Mouse (Mus musculus) stomach, embryonic 15.5 days (tissue): ENCODE measurements around the gene Zbtb49. TPM values are rescaled to one million over a fixed set of nuclear protein-coding genes. Genes with fewer than 3 reads are reported as not detected.

ENCODE experiments used
- ATAC-seq: fragments of 200-750 bp; cut with Nextera tagmentation; 2 replicates; pipeline ENCODE4 v1.8.0; 2017; ENCODE audit warnings: low read depth, moderate number of reproducible peaks, moderate TSS enrichment; ENCODE audit not compliant: insufficient read depth, low FRiP score
- H3K27ac ChIP-seq: fragments of 300-500 bp; sonication (generic); 2 replicates; pipeline ENCODE4 v1.5.1; 2015; ENCODE audit warnings: mild to moderate bottlenecking, inconsistent platforms
- H3K27me3 ChIP-seq: fragments of 300-500 bp; sonication (generic); replicated peaks from 2 replicates; pipeline ENCODE4 v1.6.1; 2015; ENCODE audit warnings: inconsistent platforms
- H3K36me3 ChIP-seq: fragments of 300-500 bp; sonication (generic); 2 replicates; pipeline ENCODE4 v1.6.1; 2015; ENCODE audit warnings: inconsistent platforms
- H3K4me1 ChIP-seq: fragments of 300-500 bp; sonication (generic); 2 replicates; pipeline ENCODE4 v1.6.1; 2015; ENCODE audit warnings: inconsistent platforms
- H3K4me2 ChIP-seq: fragments of 300-500 bp; sonication (generic); 2 replicates; pipeline ENCODE4 v1.6.1; 2015; ENCODE audit warnings: mild to moderate bottlenecking, inconsistent platforms
- H3K4me3 ChIP-seq: fragments of 300-500 bp; sonication (generic); replicated peaks from 2 replicates; pipeline ENCODE4 v1.5.1; 2015; ENCODE audit warnings: inconsistent platforms
- H3K9ac ChIP-seq: fragments of 300-500 bp; sonication (generic); 2 replicates; pipeline ENCODE4 v1.6.1; 2015; ENCODE audit warnings: inconsistent platforms
- H3K9me3 ChIP-seq: fragments of 300-500 bp; sonication (generic); 2 replicates; pipeline ENCODE4 v1.6.1; 2016; ENCODE audit warnings: inconsistent platforms
- WGBS: fragments of 180-500 bp; shearing (Covaris S2); methylation state at CpG from one replicate; pipeline ENCODE4 v1.1.7; 2015; 5-methylcytosine and 5-hydroxymethylcytosine counted together
- polyA plus RNA-seq: library from polyadenylated mRNA; unstranded; fragments of >200 nt; fragmentation: Nextera tagmentation; extraction: Ambion mirVana; gene quantifications from 2 replicates; pipeline ENCODE4 v1.2.1, GENCODE M21; 2015

Gene Zbtb49
- polyA plus RNA-seq, 1 experiment from 2014 or later, result 12.0 TPM

DNA sequence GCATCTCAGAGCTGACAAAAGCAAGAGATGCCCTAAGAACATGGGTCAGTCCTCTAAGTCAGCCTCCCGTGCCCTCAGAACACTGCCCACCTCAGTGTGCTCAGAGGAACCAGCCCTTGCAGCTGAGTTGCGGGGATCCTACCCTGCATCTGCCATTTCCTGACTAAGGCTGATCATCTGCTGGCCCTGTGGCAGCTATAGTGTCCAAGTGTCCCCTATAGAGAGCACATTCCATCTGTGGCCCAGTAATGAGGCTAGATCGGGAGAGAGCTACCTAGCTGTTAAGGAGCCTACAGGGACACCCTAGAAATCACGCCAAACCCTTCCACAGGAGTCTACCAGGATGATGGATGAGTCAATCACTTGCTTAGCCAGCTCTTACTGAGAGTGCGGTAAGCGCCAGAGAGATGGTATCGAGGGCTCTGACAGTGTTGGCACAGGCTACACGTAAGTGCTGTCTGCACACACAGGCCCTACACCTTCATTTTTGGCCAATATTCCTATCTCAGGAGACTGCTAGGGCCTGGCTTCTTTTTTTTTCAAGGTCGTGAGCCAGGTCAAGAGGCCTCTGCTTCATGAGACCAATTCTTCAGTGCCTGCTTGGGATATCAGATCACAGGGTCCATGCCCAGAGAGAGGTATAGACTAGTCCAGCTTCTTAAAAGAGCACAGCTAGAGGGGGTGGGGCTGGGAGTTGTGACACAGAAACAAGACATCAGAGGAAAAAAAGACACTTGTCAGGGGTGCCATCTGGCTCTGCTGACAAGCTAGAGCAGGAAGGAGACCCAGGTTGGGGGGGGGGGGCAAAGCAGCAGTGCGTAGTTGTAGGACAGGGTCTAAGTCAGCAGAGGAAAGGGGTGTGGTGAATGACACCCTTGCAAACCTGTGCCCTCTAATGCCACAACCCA is 67.8 kb downstream of the Zbtb49 start:
- H3K36me3 ChIP-seq, result peaks cover 5% of the 10 kb centered on the region; the same call in 1 of the 2 replicates
- 82% methylated on average over 9 of the region's 10 CpGs for WGBS
- no peak overlapping the region for H3K9ac ChIP-seq
- H3K4me3 ChIP-seq, result no peak overlapping the region
- H3K27me3 ChIP-seq, result no peaks in the 10 kb centered on the region
- no peaks in the 10 kb centered on the region for H3K9me3 ChIP-seq
- no peak overlapping the region for H3K27ac ChIP-seq
- no peak overlapping the region for H3K4me2 ChIP-seq
- ATAC-seq, result no peak
- H3K4me1 ChIP-seq, result no peaks in the 10 kb centered on the region

DNA sequence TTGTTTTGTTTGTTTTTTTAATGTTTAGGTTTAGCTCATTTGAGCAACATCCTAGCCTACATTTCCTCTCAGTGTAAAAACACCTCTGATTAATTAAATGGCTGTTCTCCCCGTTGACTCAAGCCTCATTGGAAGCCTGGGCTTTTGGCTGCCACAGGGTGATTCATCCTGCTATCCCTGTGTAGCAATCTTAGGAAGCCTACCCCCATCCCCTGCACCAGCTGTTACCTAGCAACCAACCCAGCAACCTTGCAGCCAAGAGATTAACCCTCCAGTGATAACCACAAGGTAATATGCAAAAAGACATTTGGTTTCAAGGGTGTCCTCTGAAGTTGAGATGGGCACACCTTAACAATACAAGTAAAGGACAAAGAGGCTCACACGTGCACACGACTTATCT is 69.0 kb downstream of the Zbtb49 start:
- H3K9me3 ChIP-seq, result no peaks in the 10 kb centered on the region
- no peaks in the 10 kb centered on the region for H3K4me1 ChIP-seq
- H3K27me3 ChIP-seq, result no peaks in the 10 kb centered on the region
- no peak overlapping the region for H3K27ac ChIP-seq
- H3K4me3 ChIP-seq, result no peak overlapping the region
- WGBS, result 46% methylated on average over 3 of the region's 3 CpGs
- no peak overlapping the region for H3K4me2 ChIP-seq
- ATAC-seq, result no peak
- H3K36me3 ChIP-seq, result peaks cover 5% of the 10 kb centered on the region; the same call in 1 of the 2 replicates
- no peak overlapping the region for H3K9ac ChIP-seq

DNA sequence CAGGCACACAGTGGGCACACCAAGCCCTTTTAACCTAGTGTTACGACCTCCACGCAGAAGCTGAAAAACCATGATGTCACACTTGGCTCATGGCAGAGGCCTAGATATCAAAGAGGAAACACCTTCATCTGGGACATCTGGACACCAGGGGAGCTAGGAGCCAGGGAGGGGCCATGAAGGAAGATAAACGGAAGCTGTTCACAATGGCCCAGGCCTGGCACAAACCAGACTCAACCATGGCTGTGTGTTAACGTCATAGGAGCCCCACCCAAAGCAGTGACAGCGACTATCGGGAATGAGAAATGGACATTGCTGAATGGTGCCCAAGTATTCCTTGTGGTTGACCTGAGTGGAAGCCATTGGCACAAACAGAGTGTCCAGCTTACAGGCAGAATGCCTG is 73.7 kb downstream of the Zbtb49 start:
- WGBS, result 85% methylated on average over 6 of the region's 6 CpGs

GRCm38 (mm10) chr5:38140893-38141292 is 79.4 kb downstream of the Zbtb49 start:
- Histone ChIP-seq H3K9ac (no peak overlapping the region), H3K27me3 (no peaks in the 10 kb centered on the region), H3K36me3 (peaks cover 14% of the 10 kb centered on the region; the same call in 1 of the 2 replicates), H3K9me3 (no peaks in the 10 kb centered on the region), H3K4me1 (no peaks in the 10 kb centered on the region), H3K4me2 (no peak overlapping the region), H3K4me3 (no peak overlapping the region), H3K27ac (no peak overlapping the region)
- 75% methylated on average over 6 of the region's 6 CpGs for WGBS
- ATAC-seq, result no peak

More for the DNA sequence above, 73.7 kb downstream of the Zbtb49 start:
- Histone ChIP-seq H3K27me3 (no peaks in the 10 kb centered on the region), H3K4me1 (no peaks in the 10 kb centered on the region), H3K27ac (no peak overlapping the region), H3K9me3 (no peaks in the 10 kb centered on the region), H3K36me3 (no peaks in the 10 kb centered on the region), H3K9ac (no peak overlapping the region), H3K4me2 (no peak overlapping the region), H3K4me3 (no peak overlapping the region)
- ATAC-seq, result no peak

Other genes with a start within 250 kb of the Zbtb49 start
- 37.2 and 43.1 TPM in 2 replicates for gene Stx18, start 181.7 kb downstream of the Zbtb49 start, polyA plus RNA-seq
- gene Nsg1, start 60.5 kb downstream of the Zbtb49 start, polyA plus RNA-seq, result 55.4 and 65.7 TPM in 2 replicates
- 96.6 and 106 TPM in 2 replicates for gene Lyar, start within 50 bp of the Zbtb49 start, polyA plus RNA-seq
- gene Tmem128, start 39.7 kb upstream of the Zbtb49 start, polyA plus RNA-seq, result 67.1 and 70.1 TPM in 2 replicates
- not detected in 2 replicates for gene Otop1, start 55.5 kb upstream of the Zbtb49 start, polyA plus RNA-seq
- gene Drd5, start 98.9 kb upstream of the Zbtb49 start, polyA plus RNA-seq, result not detected in 2 replicates